Mouse (Mus musculus): Measurements from ENCODE around the gene Creb3l1.

Creb3l1 gene

DNA sequence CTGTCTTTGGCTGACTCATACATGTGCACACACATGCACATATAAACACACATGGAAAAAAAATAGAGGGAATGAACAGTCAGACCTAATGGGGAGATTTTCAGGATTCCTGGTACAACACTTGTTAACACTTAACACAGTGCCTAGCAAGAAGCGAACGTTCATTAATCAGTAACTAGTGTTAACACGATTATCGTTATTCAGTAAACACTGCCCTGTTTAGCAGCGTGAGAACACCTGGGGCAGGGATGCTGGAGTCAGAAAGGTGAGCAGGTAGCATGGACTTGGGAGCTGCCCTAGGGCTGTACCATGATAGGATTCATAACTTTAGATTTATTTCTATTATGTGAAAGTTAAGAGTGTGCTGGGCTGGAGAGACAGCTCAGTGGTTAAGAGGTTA, 28.3 kb downstream of the Creb3l1 start:
- no peak for DNase-seq

DNA sequence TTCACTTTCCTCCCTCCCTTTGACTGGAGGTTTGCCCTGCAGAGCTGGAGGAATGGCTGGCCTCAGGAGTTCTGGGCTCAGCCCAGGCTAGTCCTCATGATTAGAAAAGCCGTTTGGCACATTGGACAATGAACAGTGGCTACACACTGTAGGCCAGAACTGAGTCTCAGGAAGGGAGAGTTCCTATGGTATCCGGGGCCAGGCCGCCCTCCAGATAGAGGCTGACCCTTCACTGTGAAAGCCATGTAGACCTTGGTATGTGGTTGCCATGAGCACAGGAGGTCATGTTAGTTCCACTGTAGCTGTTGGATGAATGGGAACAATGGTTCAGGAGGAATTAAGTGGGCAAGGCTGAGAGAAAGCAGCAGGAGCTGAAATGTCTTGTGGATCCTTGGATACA, 30.9 kb downstream of the Creb3l1 start:
- no peak for DNase-seq

DNA sequence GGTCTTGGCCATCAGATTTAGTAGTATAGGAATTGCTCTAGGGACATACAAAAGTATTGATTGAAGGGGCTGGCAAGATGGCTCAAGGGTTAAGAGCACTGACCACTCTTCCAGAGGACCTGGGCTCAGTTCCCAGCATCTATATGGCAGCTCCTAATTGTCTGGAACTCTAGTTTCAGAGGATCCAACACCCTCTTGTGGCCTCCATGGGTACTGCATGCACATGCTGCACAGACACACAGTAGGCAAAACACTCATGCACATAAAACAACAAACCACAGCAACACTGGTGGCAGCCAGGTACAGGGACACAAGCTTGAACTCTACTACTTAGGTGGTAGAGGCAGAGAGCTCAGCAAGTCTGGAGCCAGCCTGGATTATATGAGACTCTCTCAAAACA, 34.6 kb downstream of the Creb3l1 start:
- DNase-seq = no peak

DNA sequence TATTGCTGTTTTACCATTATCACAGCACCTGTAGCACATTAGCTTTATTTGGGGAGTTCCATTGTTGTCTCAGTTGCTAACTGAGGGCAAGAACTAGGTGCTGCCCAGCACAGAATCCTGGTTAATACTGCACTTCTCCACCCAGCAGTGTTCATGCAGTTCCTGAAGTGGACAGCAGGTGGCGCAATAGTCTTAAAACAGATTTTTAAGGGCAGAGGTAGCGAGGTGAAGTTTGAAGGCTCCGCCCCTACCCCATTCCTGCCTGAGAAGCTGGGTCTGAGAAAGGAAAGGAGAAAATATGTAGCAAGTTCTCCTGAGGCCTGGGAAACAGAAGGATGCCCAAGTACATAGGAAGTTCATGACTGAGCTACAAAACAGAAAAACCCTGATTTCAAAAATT, 36.8 kb downstream of the Creb3l1 start:
- peak; percentile 86 for DNase-seq

DNA sequence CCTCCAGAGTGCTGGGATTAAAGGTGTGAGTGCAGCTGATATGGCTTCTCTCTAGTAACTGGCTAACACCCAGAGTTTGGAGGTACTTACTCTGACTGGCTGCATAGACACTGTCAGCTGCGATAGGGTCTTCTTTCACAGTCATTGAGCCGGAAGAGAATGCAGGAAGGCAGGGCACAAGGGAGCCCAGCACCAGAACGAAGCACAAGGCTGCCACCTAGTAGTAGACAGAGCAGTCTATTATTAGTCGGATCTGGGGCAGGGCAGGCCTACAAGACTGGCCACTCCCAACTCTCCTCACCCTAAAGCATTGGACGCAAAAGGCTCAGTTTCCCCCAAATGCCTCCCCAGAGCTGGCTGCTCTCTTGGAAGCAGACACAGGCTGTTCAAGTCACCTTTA, 38.2 kb downstream of the Creb3l1 start:
- DNase-seq = peak; percentile 88

DNA sequence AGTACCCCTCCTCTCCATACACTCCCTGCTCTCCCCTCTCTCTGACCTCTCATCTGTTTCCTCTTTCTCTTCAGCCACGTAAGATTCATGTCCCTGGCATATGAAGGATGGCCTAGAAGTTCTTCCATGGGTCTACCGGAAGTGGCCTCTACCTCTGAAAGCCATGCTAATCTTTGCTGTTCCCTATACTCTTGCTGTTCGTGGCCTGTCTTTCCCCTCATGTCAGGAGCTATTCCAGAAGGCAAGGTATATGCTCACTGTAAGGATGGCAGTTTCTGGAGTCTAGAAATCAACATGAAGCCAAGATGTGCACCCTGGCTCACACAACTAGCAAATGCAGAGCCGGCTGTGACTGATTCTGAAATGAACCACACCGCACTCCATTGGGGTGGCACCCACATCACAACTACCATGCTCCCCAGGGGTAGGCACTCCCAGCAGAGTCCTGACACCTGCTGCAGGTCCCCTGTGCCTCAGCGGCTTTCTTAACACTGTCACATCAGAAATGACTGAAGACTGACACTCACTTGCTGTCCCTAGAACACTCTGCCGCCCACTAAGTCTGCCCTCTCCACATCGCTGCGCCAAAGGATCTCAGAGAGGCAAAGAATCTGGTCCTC, 39.3 kb downstream of the Creb3l1 start:
- no peak for DNase-seq

DNA sequence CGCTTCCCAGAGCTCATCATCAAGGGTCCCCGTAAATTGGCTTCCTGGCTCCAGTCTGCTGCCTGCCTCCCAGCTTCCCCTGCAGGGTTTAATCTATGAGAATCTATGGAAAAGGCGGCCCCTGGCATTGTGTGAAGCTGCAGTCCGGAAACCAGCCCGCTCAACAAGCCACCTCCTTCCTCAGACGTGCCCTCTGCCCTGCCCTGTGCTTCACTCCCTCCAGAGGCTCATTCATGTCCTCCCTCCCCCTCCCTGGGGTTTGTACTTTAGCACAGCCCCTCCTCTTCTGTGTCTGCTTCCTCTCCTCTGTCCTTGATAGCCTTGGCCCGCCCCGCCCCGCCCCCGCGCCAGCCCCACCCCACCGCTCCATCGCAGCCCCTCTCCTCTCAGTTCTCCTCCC, 39.9 kb downstream of the Creb3l1 start:
- DNase-seq = peak; percentile 90

DNA sequence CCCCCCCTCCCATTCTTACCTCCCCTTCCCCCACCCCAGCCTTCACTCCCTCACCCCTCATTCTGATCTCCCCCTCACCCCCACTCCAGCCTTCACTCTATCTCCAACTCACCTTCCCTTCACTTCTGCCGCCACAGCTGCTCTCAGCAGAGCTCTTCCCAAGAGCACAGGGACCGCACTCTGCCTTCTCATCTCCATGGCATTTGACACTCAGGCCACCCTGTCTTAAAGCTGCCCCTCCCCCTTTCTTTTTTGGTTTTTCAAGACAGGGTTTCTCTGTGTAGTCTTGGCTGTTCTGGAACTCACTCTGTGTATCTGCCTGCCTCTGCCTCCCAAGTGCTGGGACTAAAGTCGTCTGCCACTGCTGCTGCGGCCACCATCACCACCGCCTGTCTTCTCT, 43.5 kb downstream of the Creb3l1 start:
- DNase-seq = no peak

DNA sequence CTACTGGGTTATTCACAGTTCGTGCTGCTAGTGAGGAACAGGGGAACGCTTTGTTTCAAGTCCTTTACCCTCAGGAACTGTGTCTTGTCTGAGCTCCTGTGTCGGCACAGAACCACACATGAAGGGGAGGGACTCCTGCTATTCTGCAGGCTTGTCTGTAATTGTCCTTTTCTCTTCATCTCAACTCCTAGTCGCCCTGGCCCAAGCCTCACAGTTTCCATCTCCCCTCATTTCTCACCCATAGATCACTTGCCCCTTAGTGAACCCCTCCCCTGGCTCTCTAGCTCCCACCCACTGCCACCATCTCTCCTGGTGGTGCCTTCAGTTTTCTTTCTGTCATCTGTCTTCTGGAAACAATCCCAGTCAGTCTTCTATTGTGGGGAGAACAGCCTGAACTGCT, 44.1 kb downstream of the Creb3l1 start:
- peak; percentile 45 for DNase-seq

DNA sequence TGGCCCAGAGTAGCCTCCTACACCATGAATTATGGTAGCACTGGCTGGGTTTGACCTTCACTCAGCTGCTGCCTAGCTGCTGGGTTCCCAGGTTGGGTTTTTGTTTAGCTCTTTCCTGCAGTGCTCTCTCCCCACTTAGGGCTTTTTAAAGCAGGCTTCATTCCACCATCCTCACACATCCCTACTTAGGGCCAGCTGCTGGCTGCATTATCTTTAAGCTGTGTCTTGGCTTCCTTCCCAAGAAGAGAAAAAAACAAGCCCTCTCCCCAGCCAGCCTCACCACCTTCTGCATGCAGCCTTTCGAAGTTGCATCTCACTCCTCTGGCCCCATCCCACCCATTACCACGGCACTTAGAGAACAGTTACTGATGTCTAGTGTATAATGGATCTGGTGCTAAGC, 45.8 kb downstream of the Creb3l1 start:
- DNase-seq = no peak

DNA sequence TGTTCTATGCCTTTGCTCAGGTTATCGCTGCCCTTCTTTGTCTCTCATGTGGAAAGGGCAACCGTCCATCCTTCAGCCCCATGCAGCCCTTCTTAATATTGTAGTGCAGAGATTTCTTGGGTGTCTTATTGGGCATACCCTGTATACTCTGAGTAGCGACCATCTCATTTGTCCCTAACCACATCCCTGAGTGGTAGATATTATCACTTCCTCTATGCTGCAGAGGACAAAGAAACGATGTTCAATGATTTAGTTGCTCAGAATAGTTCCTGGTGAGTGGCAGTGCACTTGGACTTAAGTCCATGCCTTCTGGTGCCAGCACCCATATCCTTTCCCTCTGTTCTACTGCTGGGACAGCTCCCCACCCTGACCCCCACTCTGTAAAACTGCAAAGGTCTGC, 46.3 kb downstream of the Creb3l1 start:
- DNase-seq = no peak

DNA sequence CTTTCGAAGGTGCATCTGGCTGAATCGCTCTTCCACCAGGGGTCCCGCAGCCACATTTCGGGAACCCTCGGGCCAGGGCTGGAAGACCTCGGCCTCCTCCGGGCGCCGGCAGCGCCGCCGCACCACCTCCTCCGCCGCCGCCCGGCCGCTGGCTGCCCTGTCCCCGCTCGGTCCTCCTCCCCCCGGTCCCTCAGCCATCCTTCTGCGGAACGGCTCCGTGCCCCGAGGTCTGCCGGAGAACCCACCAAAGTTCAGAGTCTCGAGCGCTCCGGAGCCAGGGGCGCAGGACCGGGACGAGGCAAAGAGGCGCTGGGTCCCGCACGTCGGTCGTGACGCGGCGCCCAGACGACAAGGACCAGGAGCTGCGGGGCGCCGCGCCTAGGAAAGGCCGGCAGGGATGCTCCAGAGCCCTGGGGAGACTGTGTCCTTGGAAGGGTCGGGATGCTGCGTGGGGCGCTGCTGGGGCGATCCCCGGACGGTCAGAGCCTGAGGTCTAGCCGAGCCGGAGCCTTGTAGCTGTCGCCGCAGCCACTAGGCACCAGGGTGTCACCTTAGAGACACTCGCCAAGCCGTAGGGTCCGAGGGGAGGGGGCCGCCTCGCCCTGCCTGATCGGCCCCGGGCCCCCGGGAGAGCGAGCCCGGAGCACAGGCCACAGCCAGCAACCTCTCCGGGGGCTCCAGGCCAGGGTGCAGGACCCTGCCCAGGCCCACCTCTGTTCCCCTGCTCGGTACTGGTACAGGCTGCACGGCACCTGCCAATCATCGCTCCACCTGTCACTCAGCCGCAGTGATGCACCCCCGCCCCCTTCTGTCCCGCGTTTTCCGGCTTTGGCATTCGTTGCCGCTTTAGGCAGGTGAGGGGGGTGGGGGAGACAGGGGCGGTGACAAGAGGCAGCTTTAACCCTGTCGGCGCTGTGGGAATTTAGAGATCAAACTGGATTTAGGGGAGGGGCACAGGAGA, 48.4 kb downstream of the Creb3l1 start, which contains the start of gene Dgkz:
Gene Dgkz (minus strand): TSS at position 284 of the 961 bp plus-strand sequence.
- peak; percentile 49 for DNase-seq

DNA sequence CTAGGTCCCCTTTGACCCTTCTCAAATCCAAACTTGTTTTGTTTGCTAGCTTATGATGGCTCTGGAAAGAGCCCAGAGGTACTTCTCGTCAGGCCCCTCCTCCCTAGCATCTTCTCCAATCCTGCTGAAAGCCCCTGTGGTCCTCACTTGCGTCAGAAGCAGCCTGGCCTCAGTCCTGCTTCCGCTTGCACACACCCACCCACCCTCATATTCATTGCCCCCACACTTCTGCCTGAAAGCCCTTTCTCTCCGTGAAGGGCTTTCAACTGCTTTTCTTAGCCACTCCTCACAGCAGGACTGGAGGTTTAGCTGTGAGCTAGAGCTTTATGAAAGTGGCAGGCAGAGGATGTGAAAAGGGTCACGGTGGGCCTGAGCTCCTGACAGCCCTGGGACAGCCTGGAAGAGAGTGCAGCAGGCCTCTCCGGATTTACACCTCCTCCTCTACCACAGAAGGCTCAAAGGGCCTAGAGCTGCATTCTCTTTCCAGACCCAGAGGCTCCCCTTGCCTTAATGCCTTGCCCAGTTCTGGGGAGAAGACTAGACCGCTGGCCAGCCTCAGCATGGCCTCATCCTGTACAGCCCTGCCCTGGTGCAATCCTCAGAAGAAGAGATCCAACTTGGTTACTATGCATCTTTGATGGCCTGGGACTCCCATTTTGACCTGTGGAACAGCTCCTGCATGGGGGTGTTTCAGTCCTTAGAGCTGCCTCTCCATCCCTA, 50.7 kb downstream of the Creb3l1 start:
- no peak for DNase-seq

DNA sequence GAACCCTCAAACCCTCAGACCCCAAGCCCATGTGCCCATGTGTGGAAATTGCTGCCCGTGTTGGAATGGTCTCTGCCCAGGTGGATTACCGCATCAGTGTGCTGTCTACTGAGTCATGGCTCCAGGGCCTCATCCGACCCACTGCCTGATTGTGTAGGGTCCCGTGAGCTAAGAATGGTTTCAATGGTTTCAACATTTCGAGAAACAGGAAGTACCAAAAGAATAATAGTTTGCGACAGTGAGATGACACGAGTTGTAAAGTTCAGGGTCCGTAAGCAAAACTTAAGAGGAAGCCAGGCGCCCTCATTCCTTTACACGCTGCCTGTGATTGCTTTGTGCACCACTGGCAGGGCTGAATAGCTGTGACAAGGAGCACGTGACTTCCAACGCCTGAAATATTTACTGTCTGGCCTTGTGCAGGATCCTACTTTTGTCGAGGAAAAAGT, 52.2 kb downstream of the Creb3l1 start:
- peak; percentile 38 for DNase-seq

DNA sequence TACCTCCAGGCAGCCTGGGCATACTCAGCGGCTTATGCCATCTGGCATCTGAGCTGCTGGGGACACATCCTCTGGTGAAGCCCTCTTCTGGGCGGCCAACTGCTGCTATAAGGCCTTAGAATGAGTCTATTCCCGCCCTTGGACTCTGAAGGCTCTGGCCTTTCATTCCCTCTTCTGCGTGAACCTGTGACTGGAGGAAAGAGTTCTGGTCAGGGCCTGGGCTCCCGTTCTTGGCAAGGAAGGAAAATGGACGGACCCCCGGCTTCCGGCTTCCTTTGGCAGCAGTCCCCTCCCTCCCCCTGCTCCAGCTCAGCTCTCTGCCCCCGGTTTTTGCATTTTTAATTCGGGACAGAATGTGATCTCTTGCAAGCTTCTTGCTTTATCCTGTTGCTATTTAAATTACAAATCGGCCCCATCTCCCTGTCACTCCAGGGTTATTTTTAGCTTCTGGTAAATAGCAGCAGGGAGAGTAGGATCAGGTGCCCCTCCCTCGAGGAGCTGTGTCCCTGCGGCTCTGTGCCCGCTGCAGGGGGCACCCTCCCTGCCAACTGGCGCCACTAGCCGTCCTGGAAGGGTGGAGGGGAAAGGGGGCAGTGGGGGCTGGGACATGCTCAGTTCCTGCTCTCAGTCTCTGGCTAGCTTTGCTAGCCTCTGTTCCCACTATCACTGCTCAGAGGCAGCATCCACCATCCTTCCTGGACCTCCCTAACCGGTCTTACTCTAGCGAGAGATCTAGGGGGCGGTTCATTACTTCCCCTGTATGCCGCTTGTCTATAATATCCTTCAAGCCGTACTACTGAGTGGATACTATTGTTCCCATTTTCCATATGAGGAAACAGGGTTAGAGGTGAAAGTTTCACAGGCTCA, 52.8 kb downstream of the Creb3l1 start:
- DNase-seq = peak; percentile 60

DNA sequence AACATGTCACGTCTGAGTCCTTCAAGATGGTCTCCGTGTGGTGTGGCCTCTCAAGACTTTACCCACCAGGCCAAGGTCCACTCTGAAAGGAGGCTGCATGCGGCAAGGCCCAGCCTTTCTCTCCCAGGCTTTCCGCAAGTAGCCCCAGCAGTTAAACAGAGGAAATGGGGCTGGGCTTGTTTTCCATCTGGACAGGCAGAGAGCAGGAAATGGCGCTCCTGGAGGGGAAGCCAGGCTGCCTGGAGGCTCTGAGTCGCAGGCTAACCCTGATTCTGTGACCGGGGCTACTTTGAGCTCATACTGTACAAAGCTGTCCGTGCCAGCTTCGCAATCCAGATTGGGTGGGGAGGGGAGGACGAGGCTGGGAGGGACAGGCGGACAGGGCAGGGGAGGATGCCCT, 56.3 kb downstream of the Creb3l1 start:
- DNase-seq = no peak

DNA sequence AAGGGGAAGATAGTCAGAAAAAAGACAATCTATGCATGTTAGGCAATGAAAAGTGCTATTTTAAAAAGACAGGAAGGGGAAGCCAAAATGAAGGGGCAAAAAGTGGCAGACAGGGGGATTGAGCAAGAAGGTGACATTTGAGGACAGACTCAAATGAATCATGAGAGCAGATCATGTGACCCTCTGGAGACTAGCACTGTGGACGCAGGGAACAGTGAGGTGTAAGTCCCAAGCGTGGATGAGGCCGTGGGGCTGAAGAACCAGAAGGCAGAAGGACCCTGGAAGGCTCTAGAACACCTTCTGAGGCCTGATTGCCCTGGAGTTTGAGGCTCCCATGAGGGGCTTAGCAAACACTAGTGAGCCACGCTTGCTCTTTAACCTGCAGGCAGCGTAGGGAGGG, 57.9 kb downstream of the Creb3l1 start:
- DNase-seq = no peak

DNA sequence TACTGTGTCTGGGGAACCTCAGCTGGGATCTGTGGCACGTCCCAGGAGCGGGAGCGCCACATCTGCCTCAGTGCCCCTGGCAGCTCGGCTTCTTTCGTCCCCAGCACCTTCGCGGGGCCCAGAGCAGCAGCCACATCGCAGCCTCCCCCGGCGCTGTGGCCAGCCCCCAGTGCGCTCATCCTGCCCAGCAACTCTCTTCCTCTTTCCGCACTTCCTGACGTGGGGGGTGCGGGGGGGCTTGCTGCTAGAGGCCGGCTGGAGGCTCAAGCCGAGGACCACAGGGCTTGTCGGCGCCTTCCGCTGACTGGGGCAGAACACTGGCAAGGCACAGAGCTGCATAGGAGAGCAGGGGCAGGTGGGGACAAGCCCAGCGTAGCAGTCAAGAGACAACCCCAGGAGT, 58.9 kb downstream of the Creb3l1 start:
- no peak for DNase-seq

DNA sequence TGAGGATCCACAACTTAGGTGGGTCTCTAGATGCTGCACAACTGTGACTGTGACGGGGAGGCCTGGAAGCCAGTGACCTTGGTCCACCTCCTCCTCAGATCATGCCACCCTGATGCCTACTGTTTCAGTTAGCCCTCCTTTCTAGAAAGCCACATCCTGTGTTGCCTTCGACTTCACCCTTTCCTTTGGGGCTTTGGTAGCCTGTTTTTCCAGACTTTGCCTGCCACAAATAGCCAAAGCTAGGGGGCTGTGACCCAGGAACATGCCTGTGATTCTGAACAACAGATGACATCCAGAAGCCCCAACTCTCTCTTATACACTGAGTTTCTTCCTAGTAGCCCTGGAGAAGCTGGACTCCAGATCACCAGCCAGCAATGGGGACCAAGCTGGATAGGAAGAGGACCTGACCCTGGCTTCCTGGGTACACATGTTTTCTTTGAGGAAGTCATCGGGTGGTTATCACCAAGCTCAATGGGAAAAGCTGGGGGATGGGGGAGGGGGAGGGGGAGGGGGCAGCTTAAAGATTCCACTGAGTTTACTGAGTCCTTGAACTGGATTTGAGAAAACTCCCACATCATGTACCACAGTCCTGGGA, 59.6 kb downstream of the Creb3l1 start:
- DNase-seq = no peak

DNA sequence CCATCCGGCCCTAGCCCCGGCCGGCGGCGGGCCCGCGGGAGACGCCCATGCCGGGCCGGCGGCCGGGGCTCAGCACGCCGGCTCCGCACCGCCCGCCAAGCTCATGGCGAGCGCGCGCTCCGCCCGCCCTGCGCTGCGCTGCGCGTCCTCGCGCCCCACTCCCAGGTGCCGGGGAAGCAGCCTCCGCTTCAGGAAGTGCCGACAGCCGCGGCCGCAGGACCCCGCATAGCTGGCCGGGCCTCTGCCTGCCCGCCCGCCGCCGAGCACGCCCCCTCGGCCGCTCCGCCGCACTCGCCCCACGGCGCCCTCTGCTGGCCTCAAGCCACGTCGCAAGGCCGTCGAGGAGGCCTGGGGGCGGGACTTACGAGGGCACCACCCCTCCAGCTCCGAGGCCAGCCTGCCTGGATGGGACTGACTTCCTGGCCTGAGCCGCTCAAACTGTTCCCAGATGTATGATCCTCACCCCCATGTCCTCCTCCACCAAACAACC, 60.8 kb downstream of the Creb3l1 start:
- DNase-seq = peak; percentile 95

DNA sequence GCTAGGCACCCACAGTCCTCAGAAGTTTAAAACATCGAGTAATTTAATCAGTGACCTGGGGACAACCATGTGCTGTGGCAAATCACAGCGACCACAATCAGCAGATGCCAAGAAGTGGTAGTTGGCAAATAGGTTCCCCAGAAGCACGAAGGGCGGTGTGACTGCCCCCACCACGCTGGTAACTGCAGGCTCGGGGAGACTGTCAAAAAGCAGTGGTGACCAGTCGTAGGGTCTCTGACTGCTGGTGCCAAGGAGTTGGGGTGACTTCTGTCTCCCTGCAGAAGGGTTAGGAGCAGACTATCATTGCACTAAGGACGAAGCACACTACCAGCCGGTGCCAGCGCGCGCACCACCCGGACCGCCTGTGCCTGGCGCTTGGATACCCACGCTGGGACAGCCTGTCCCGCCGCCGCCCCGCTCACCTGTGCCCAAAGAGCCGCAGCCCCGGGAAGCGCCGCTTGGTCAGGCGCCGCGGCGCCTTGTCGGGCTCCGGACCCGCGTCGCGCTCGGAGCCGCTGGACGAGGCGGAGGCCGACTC, 61.4 kb downstream of the Creb3l1 start:
- DNase-seq = no peak

Data from retina, postnatal 1 day (tissue).